In genomic region chr10:62530183-62530582, GRCm38 (mm10) we compare ENCODE assay signal across 13 mouse cellular contexts. TPM values are rescaled to one million over a fixed set of nuclear protein-coding genes. Genes with fewer than 3 reads are reported as not detected.
DNase-seq lines count a peak whose midpoint lies in the region; ATAC-seq and TF ChIP-seq lines count a peak whose summit lies in the region.
"Had no signal": no experiment of that assay in that cellular context is flagged by ENCODE, and none has a peak within 500 bp of the region (broad histone marks: within the 10 kb centered on the region; RNA-seq: fewer than 3 reads in every experiment).

No protein-coding gene starts in this region.

- H3K27ac ChIP-seq in lung, embryonic 14.5 days (ENCODE audit: low read depth), result no peak overlapping the region
- H3K27ac ChIP-seq in limb, embryonic 10.5 days, result no peak overlapping the region
- H3K27ac ChIP-seq: embryonic facial prominence, embryonic 13.5 days; hindbrain, embryonic 15.5 days; macrophage had no signal

- intact Hi-C loops in heart, postnatal 25 days (cut with DNase I), result loop anchor here (2.0 kb wide), 2 partner anchors 19 to 29 kb away; no protein-coding TSS in a partner anchor

- no peak for ATAC-seq in lung, embryonic 14.5 days (ENCODE audit: insufficient read depth)

- no peaks in the 10 kb centered on the region for H3K36me3 ChIP-seq in lung, embryonic 14.5 days (ENCODE audit: insufficient read depth)
- no peaks in the 10 kb centered on the region for H3K36me3 ChIP-seq in limb, embryonic 10.5 days
- H3K36me3 ChIP-seq: embryonic facial prominence, embryonic 13.5 days; hindbrain, embryonic 15.5 days had no signal

- H3K27me3 ChIP-seq in lung, embryonic 14.5 days (ENCODE audit: insufficient read depth, low read length), result no peaks in the 10 kb centered on the region
- no peaks in the 10 kb centered on the region for H3K27me3 ChIP-seq in limb, embryonic 10.5 days (ENCODE audit: low read depth, poor library complexity, severe bottlenecking)
- H3K27me3 ChIP-seq: embryonic facial prominence, embryonic 13.5 days; hindbrain, embryonic 15.5 days had no signal

- DNase-seq in MN1 (ENCODE audit: low spot score), result peak; percentile 68
- DNase-seq in adrenal gland, postnatal 14 days, result peak; percentile 77
- DNase-seq in heart, postnatal 25 days (ENCODE audit: low spot score), result peak; percentile 53
- peak; percentile 60 for DNase-seq in lung, embryonic 14.5 days
- no peak for DNase-seq in limb, embryonic 10.5 days (ENCODE audit: low spot score)
- DNase-seq in thymus, postnatal 4 days, result no peak
- no peak for DNase-seq in cerebellum, adult 11 months
- DNase-seq in frontal cortex, postnatal 36 days (ENCODE audit: low spot score in 2 of 2), result no peak
- DNase-seq: cerebellum, adult 8-10 months; thymus, adult 2 months had no signal

- H3K4me3 ChIP-seq in lung, embryonic 14.5 days (ENCODE audit: low read depth, low read length), result no peak overlapping the region
- H3K4me3 ChIP-seq in limb, embryonic 10.5 days, result no peak overlapping the region
- H3K4me3 ChIP-seq: embryonic facial prominence, embryonic 13.5 days; hindbrain, embryonic 15.5 days had no signal

- no peaks in the 10 kb centered on the region for H3K9me3 ChIP-seq in lung, embryonic 14.5 days (ENCODE audit: low read depth, low read length)
- no peaks in the 10 kb centered on the region for H3K9me3 ChIP-seq in limb, embryonic 10.5 days (replicated peaks)
- H3K9me3 ChIP-seq: embryonic facial prominence, embryonic 13.5 days; hindbrain, embryonic 15.5 days had no signal

- TF ChIP-seq CTCF in lung, embryonic 14.5 days (IDR thresholded peaks at IDR 0.05; ENCODE audit: low read depth), result no peak

- H3K4me2 ChIP-seq in lung, embryonic 14.5 days, result no peak overlapping the region
- H3K4me2 ChIP-seq: embryonic facial prominence, embryonic 13.5 days; hindbrain, embryonic 15.5 days had no signal

- 70% methylated on average over 9 of the region's 9 CpGs for WGBS in lung, embryonic 14.5 days
- WGBS in limb, embryonic 10.5 days, result 88% methylated on average over 9 of the region's 9 CpGs

- H3K9ac ChIP-seq in lung, embryonic 14.5 days, result no peak overlapping the region
- H3K9ac ChIP-seq: embryonic facial prominence, embryonic 13.5 days; hindbrain, embryonic 15.5 days had no signal

- H3K4me1 ChIP-seq in lung, embryonic 14.5 days (ENCODE audit: insufficient read depth), result no peaks in the 10 kb centered on the region
- no peaks in the 10 kb centered on the region for H3K4me1 ChIP-seq in limb, embryonic 10.5 days
- H3K4me1 ChIP-seq: embryonic facial prominence, embryonic 13.5 days; hindbrain, embryonic 15.5 days had no signal

RNA-seq across cellular contexts. Expression of gene Srgn, which starts 2.9 kb away (rescaled TPM):
- total RNA-seq in adrenal gland, postnatal 14 days (2021), result 41.1 and 64.5 TPM in 2 replicates
- total RNA-seq in heart, postnatal 25 days (2021), result 10 to 100 TPM; 40.2 to 45.4 TPM
- polyA plus RNA-seq in lung, embryonic 14.5 days (2014; fragmentation: Nextera tagmentation; extraction: Ambion mirVana), result 33.8 and 39.4 TPM in 2 replicates
- 2.4 and 2.5 TPM in 2 replicates for polyA plus RNA-seq in limb, embryonic 10.5 days (2016; fragmentation: Nextera tagmentation; extraction: Ambion mirVana)

RNA-seq across cellular contexts. Expression of gene Vps26a, which starts 43.6 kb away (rescaled TPM):
- 49.3 and 53.0 TPM in 2 replicates for total RNA-seq in adrenal gland, postnatal 14 days (2021)
- 10 to 100 TPM; 40.9 to 48.2 TPM for total RNA-seq in heart, postnatal 25 days (2021)
- polyA plus RNA-seq in lung, embryonic 14.5 days (2014; fragmentation: Nextera tagmentation; extraction: Ambion mirVana), result 71.2 and 75.7 TPM in 2 replicates
- 71.8 and 78.0 TPM in 2 replicates for polyA plus RNA-seq in limb, embryonic 10.5 days (2016; fragmentation: Nextera tagmentation; extraction: Ambion mirVana)

RNA-seq across cellular contexts. Expression of gene Kif1bp, which starts 48.1 kb away (rescaled TPM):
- total RNA-seq in adrenal gland, postnatal 14 days (2021), result 34.8 and 38.5 TPM in 2 replicates
- total RNA-seq in heart, postnatal 25 days (2021), result 10 to 100 TPM; 36.8 to 41.7 TPM
- 41.5 and 42.7 TPM in 2 replicates for polyA plus RNA-seq in lung, embryonic 14.5 days (2014; fragmentation: Nextera tagmentation; extraction: Ambion mirVana)
- 31.3 and 40.2 TPM in 2 replicates for polyA plus RNA-seq in limb, embryonic 10.5 days (2016; fragmentation: Nextera tagmentation; extraction: Ambion mirVana)

Comparison
In these comparisons a context has a peak if more than half of its experiments do, and no peak if none do; other contexts are left out.
1. DNase-seq: peak in MN1 (single experiment), adrenal gland, postnatal 14 days (single experiment), heart, postnatal 25 days (single experiment) and lung, embryonic 14.5 days (single experiment); none in limb, embryonic 10.5 days (single experiment), thymus, postnatal 4 days (single experiment), cerebellum, adult 11 months (single experiment) and frontal cortex, postnatal 36 days (0 of 2).